Comparison of ENCODE assay signal across 26 mouse cellular contexts in genomic region chr7:71991835-71992234, GRCm38 (mm10).
DNase-seq lines count a peak whose midpoint lies in the region; ATAC-seq and TF ChIP-seq lines count a peak whose summit lies in the region.
"Had no signal": no experiment of that assay in that cellular context is flagged by ENCODE, and none has a peak within 500 bp of the region (broad histone marks: within the 10 kb centered on the region; RNA-seq: fewer than 3 reads in every experiment).

No protein-coding gene starts in this region.

- peaks cover 2% of the 10 kb centered on the region; the same call in 1 of the 2 replicates for H3K4me1 ChIP-seq in kidney, adult 2 months (ENCODE audit: control insufficient read depth, insufficient read depth, low read length)
- H3K4me1 ChIP-seq in kidney, embryonic 15.5 days, result no peaks in the 10 kb centered on the region
- H3K4me1 ChIP-seq in ES-E14 (ENCODE audit: control insufficient read depth in 2 of 2, insufficient read depth in 2 of 2, low read length in 2 of 2, poor library complexity in 1 of 2), result peaks cover 4 to 5% of the 10 kb centered on the region in 2 experiments; a peak in 2 of 4 replicates
- H3K4me1 ChIP-seq: embryonic facial prominence, embryonic 13.5 days; embryonic facial prominence, embryonic 15.5 days; forebrain, embryonic 10.5 days; forebrain, embryonic 12.5 days had no signal

- H3K9ac ChIP-seq in kidney, embryonic 15.5 days, result no peak overlapping the region
- no peak overlapping the region for H3K9ac ChIP-seq in ES-E14 (ENCODE audit: insufficient read depth, low read depth, low read length, poor library complexity, severe bottlenecking)
- H3K9ac ChIP-seq: embryonic facial prominence, embryonic 13.5 days; embryonic facial prominence, embryonic 15.5 days; forebrain, embryonic 12.5 days had no signal

- H3K4me2 ChIP-seq in kidney, embryonic 15.5 days, result no peak overlapping the region
- H3K4me2 ChIP-seq: embryonic facial prominence, embryonic 13.5 days; embryonic facial prominence, embryonic 15.5 days; forebrain, embryonic 12.5 days had no signal

- no peak for DNase-seq in kidney, adult 2 months
- DNase-seq in ES-E14 (ENCODE audit: low read depth, low spot score) (peak; percentile 44), ZHBTc4 (ENCODE audit: low read depth, low spot score) (peak; percentile 60)
- no peak for DNase-seq in right cerebral cortex, adult 2 months (ENCODE audit: low spot score in 2 of 2)
- DNase-seq in testis, postnatal 14 days (ENCODE audit: low spot score), result no peak
- DNase-seq: adrenal gland, adult 2 months; adrenal gland, postnatal 10 days; adrenal gland, postnatal 25 days; B cell, adult 2 months; cerebellum, adult 11 months; cerebellum, adult 18-20 months; cerebellum, adult 8-10 months; cerebellum, adult 9-11 months; cerebellum, postnatal 14 days; cerebellum, postnatal 36 days; embryo, embryonic 11 days had no signal

- no peak for TF ChIP-seq CTCF in kidney, adult 2 months (conservative IDR thresholded peaks at IDR 0.05; ENCODE audit: insufficient read depth, insufficient read length, low read depth, low read length)

- peak overlapping the region; percentile 34; the same call in 1 of the 2 replicates for H3K27ac ChIP-seq in kidney, adult 2 months (ENCODE audit: insufficient read depth, low read depth, low read length)
- H3K27ac ChIP-seq in kidney, embryonic 15.5 days, result no peak overlapping the region
- peak overlapping the region; percentile 84; the same call in 1 of the 2 replicates for H3K27ac ChIP-seq in ES-E14 (ENCODE audit: insufficient read depth, low read depth, low read length, poor library complexity, severe bottlenecking)
- H3K27ac ChIP-seq: embryonic facial prominence, embryonic 13.5 days; embryonic facial prominence, embryonic 15.5 days; forebrain, embryonic 10.5 days; forebrain, embryonic 12.5 days had no signal

- 74% methylated on average over 3 of the region's 3 CpGs for WGBS in kidney, adult 2 months
- 79% methylated on average over 3 of the region's 3 CpGs for WGBS in kidney, embryonic 15.5 days

- in situ Hi-C loops in ES-E14 (cut with MboI; ENCODE audit: low sequenced_read_pairs in 2 of 2, unreplicated experiment in 2 of 2), result no loop called here

- H3K9me3 ChIP-seq in kidney, embryonic 15.5 days (replicated peaks), result no peaks in the 10 kb centered on the region
- H3K9me3 ChIP-seq in ES-E14 (ENCODE audit: control insufficient read depth, insufficient read depth, low read depth, low read length), result no peaks in the 10 kb centered on the region
- H3K9me3 ChIP-seq: embryonic facial prominence, embryonic 13.5 days; embryonic facial prominence, embryonic 15.5 days; forebrain, embryonic 10.5 days; forebrain, embryonic 12.5 days had no signal

- no peaks in the 10 kb centered on the region for H3K27me3 ChIP-seq in kidney, adult 2 months (replicated peaks; ENCODE audit: control insufficient read depth, insufficient read depth, low read length)
- H3K27me3 ChIP-seq in kidney, embryonic 15.5 days, result no peaks in the 10 kb centered on the region
- H3K27me3 ChIP-seq: CH12.LX; embryonic facial prominence, embryonic 13.5 days; embryonic facial prominence, embryonic 15.5 days; forebrain, embryonic 12.5 days had no signal

- H3K4me3 ChIP-seq in kidney, adult 2 months (ENCODE audit: insufficient read depth, low read depth, low read length), result no peak overlapping the region
- no peak overlapping the region for H3K4me3 ChIP-seq in kidney, embryonic 15.5 days (replicated peaks)
- no peak overlapping the region for H3K4me3 ChIP-seq in ES-E14 (ENCODE audit: insufficient read depth in 1 of 2, low read depth in 1 of 2, low read length in 2 of 2, poor library complexity in 1 of 2, severe bottlenecking in 1 of 2)
- H3K4me3 ChIP-seq: embryonic facial prominence, embryonic 13.5 days; embryonic facial prominence, embryonic 15.5 days; erythroblast, embryonic 14.5 days; forebrain, embryonic 10.5 days; forebrain, embryonic 12.5 days had no signal

- H3K36me3 ChIP-seq in kidney, adult 2 months (ENCODE audit: control insufficient read depth, insufficient read depth, low read length), result no peaks in the 10 kb centered on the region
- H3K36me3 ChIP-seq in kidney, embryonic 15.5 days, result no peaks in the 10 kb centered on the region
- H3K36me3 ChIP-seq in ES-E14 (ENCODE audit: control insufficient read depth, insufficient read depth, low read length, poor library complexity, severe bottlenecking), result no peaks in the 10 kb centered on the region
- H3K36me3 ChIP-seq: embryonic facial prominence, embryonic 13.5 days; embryonic facial prominence, embryonic 15.5 days; forebrain, embryonic 10.5 days; forebrain, embryonic 12.5 days had no signal

- no peak for TF ChIP-seq POLR2A in kidney, adult 2 months (IDR thresholded peaks at IDR 0.05; ENCODE audit: low read depth, low read length)

- no peak for ATAC-seq in kidney, embryonic 15.5 days (replicated peaks; ENCODE audit: low FRiP score)
- ATAC-seq: CD4-positive, CD25-positive, alpha-beta regulatory T cell, adult 4 months; forebrain, embryonic 14.5 days; forebrain, embryonic 16.5 days had no signal

TF ChIP-seq in ES-E14, 5 proteins besides CTCF, POLR2A, EP300 and RAD21:
- TF ChIP-seq CHD2 (IDR thresholded peaks at IDR 0.05; ENCODE audit: low read depth, low read length) (no peak), MAFK (IDR thresholded peaks at IDR 0.05; ENCODE audit: insufficient read depth, low read depth, low read length) (no peak), HCFC1 (IDR thresholded peaks at IDR 0.05; ENCODE audit: borderline replicate concordance, insufficient read depth, low read length) (no peak), ZC3H11A (IDR thresholded peaks at IDR 0.05; ENCODE audit: borderline replicate concordance, low read depth, low read length) (no peak), ZNF384 (IDR thresholded peaks at IDR 0.05; ENCODE audit: low read depth, low read length) (no peak)

Comparison
In these comparisons a context has a peak if more than half of its experiments do, and no peak if none do; other contexts are left out.
1. DNase-seq: peak in ES-E14 (single experiment) and ZHBTc4 (single experiment); none in kidney, adult 2 months (single experiment), right cerebral cortex, adult 2 months (0 of 2) and testis, postnatal 14 days (single experiment).